Mouse (Mus musculus): ENCODE data around the gene Camk1d. TPM values are rescaled to one million over a fixed set of nuclear protein-coding genes. Genes with fewer than 3 reads are reported as not detected.

Gene Camk1d
- polyA plus RNA-seq, 1 experiment from 2014 or later = 7.4 TPM

DNA sequence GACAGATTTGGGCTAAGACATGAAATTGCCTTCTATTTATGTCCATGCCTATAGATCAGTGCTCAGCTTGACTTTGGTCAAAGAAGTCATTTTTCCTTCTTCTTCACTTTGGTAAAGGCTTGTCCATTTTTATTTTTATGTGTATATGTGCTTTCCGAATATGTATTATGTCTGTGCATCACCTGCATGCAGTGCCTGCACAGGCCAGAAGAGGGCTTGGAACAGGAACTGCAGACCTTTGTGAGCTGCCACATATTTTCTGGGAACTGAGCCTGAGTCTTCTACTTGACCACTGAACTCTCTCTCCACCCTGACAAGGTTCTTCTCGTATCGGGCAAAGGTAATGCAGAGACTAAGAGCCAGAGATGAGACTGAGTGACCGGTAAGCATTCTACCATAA lies 236.1 kb downstream of the Camk1d start:
- Histone ChIP-seq H3K4me3 (ENCODE audit: low read length) (no peak overlapping the region), H3K9ac (ENCODE audit: low read depth, low read length) (no peak overlapping the region)
- ATAC-seq = no peak

DNA sequence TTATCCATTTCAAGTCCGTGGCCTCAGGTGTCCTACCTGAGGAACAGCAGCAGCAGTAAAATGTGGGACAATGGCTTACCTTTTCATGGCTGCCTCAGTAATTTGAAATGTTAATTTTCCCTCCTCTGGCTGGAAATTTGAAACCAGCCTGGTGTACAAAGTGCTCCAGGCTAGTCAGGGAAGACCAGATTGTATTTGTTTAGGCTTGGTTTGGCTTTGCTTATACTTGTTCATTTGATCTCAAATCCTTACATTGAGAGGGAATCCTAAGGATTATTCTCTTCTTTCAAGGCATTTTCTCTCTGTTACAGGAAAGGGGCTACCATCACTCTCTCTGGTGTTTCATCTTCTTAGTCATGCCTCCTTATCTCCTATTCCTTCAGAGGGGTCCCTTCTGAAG lies 236.8 kb downstream of the Camk1d start:
- Histone ChIP-seq H3K4me2 (ENCODE audit: low read length) (no peak overlapping the region), H3K4me3 (ENCODE audit: low read length) (no peak overlapping the region), H3K36me3 (ENCODE audit: control insufficient read depth, insufficient read depth, low read length) (no peaks in the 10 kb centered on the region), H3K9me3 (ENCODE audit: control insufficient read depth, low read length) (no peaks in the 10 kb centered on the region), H3K9ac (ENCODE audit: low read depth, low read length) (no peak overlapping the region), H3K4me1 (ENCODE audit: control insufficient read depth, insufficient read depth, low read depth, low read length) (no peaks in the 10 kb centered on the region), H3K27ac (ENCODE audit: low read depth, low read length) (no peak overlapping the region), H3K27me3 (replicated peaks; ENCODE audit: control insufficient read depth, insufficient read depth, low read length) (no peaks in the 10 kb centered on the region)
- no peak for ATAC-seq
- 69% methylated on average over 1 of the region's 1 CpGs for WGBS

More for the DNA sequence above, 236.1 kb downstream of the Camk1d start:
- H3K27ac ChIP-seq (ENCODE audit: low read depth, low read length) = no peak overlapping the region
- no peaks in the 10 kb centered on the region for H3K36me3 ChIP-seq (ENCODE audit: control insufficient read depth, insufficient read depth, low read length)
- 94% methylated on average over 4 of the region's 4 CpGs for WGBS
- no peak overlapping the region for H3K4me2 ChIP-seq (ENCODE audit: low read length)
- no peaks in the 10 kb centered on the region for H3K27me3 ChIP-seq (replicated peaks; ENCODE audit: control insufficient read depth, insufficient read depth, low read length)
- no peaks in the 10 kb centered on the region for H3K4me1 ChIP-seq (ENCODE audit: control insufficient read depth, insufficient read depth, low read depth, low read length)
- H3K9me3 ChIP-seq (ENCODE audit: control insufficient read depth, low read length) = no peaks in the 10 kb centered on the region

DNA sequence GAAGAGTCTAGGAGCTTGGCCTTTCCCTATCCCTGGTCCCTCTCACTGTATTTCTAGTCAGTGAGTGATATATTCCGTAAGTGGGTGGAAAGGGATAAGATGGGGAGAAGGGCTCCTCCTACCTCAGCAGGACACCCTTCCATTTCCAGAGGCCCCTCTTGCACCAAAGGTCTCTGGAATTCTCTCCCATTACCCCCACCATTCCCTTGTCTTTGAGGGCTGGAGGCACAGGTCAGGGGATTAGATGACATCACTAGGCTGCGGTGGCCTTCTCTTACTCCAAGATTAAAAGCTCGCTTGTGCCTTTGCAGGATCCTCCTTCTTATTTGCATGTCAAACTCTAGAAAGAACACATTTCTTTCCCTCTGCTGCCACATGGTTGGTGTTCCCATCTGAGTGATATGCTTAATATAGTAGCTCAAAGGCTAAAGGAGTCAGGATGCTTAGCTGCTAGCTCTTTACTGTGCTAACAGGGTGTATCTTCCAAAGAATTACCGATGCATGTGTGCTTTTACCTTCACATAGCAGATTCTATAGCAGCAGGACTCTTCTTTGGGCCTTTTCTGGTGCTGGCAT lies 244.9 kb downstream of the Camk1d start:
- H3K27ac ChIP-seq (ENCODE audit: low read depth, low read length) = no peak overlapping the region
- no peak for ATAC-seq
- H3K9ac ChIP-seq (ENCODE audit: low read depth, low read length) = no peak overlapping the region
- H3K4me2 ChIP-seq (ENCODE audit: low read length) = no peak overlapping the region
- 70% methylated on average over 4 of the region's 4 CpGs for WGBS
- H3K36me3 ChIP-seq (ENCODE audit: control insufficient read depth, insufficient read depth, low read length) = no peaks in the 10 kb centered on the region
- H3K9me3 ChIP-seq (ENCODE audit: control insufficient read depth, low read length) = no peaks in the 10 kb centered on the region
- peaks cover 2% of the 10 kb centered on the region; the same call in 1 of the 2 replicates for H3K4me1 ChIP-seq (ENCODE audit: control insufficient read depth, insufficient read depth, low read depth, low read length)
- no peak overlapping the region for H3K4me3 ChIP-seq (ENCODE audit: low read length)
- no peaks in the 10 kb centered on the region for H3K27me3 ChIP-seq (replicated peaks; ENCODE audit: control insufficient read depth, insufficient read depth, low read length)

DNA sequence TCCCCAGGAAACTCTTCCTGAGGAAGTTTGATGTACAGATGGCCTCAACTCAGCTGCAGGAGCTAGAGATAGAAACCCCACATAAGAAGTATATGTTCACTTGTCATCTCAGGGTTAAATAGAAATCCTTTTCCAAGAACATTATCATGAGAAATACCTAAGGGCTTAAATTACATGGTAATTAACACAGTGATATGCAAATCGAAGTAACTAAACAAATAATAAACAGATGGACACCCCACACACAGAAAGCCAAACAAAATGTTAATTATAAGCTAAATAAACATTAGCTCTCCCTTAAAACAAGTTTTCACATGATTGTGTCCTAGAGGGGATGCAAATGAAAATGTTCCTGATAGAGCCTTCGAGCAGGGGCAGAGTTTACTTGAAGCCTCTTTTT lies 246.8 kb downstream of the Camk1d start:
- Histone ChIP-seq H3K27me3 (replicated peaks; ENCODE audit: control insufficient read depth, insufficient read depth, low read length) (no peaks in the 10 kb centered on the region), H3K9me3 (ENCODE audit: control insufficient read depth, low read length) (no peaks in the 10 kb centered on the region), H3K36me3 (ENCODE audit: control insufficient read depth, insufficient read depth, low read length) (no peaks in the 10 kb centered on the region), H3K27ac (ENCODE audit: low read depth, low read length) (no peak overlapping the region), H3K4me3 (ENCODE audit: low read length) (no peak overlapping the region), H3K4me1 (ENCODE audit: control insufficient read depth, insufficient read depth, low read depth, low read length) (peaks cover 2% of the 10 kb centered on the region; the same call in 1 of the 2 replicates), H3K9ac (ENCODE audit: low read depth, low read length) (no peak overlapping the region), H3K4me2 (ENCODE audit: low read length) (no peak overlapping the region)
- 62% methylated on average over 2 of the region's 2 CpGs for WGBS
- ATAC-seq = no peak

DNA sequence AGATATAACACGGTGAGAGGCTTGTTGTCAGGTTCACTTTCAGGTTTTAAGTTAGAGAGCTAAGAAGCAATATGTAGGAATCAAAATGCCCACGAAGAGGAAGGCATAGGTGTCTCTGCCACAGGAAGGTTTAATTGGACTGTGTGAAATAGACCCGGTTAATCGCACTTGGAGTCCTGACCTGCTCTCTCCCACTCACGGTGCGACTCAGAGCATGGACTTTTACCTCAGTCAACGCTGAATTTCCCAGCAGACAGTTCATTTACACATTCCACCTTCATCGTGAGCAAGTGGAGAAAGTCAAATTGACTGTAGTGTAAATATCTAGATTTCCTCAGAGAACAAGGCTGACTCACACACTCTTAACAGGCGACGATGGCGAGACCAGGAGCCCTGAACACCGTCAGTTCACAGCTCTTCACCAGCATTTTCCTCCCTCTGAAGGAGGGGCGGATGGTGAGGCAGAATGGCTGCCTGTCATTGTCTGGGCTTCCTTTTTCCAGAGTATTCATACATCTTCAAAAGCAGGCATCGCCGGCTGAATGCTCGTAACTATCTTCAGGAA lies 255.6 kb downstream of the Camk1d start:
- H3K4me1 ChIP-seq (ENCODE audit: control insufficient read depth, insufficient read depth, low read depth, low read length) = no peaks in the 10 kb centered on the region
- no peak overlapping the region for H3K27ac ChIP-seq (ENCODE audit: low read depth, low read length)
- H3K9ac ChIP-seq (ENCODE audit: low read depth, low read length) = no peak overlapping the region
- ATAC-seq = no peak
- WGBS = 75% methylated on average over 16 of the region's 16 CpGs
- H3K4me3 ChIP-seq (ENCODE audit: low read length) = no peak overlapping the region
- no peaks in the 10 kb centered on the region for H3K9me3 ChIP-seq (ENCODE audit: control insufficient read depth, low read length)
- no peak overlapping the region for H3K4me2 ChIP-seq (ENCODE audit: low read length)
- H3K27me3 ChIP-seq (replicated peaks; ENCODE audit: control insufficient read depth, insufficient read depth, low read length) = no peaks in the 10 kb centered on the region
- no peaks in the 10 kb centered on the region for H3K36me3 ChIP-seq (ENCODE audit: control insufficient read depth, insufficient read depth, low read length)

DNA sequence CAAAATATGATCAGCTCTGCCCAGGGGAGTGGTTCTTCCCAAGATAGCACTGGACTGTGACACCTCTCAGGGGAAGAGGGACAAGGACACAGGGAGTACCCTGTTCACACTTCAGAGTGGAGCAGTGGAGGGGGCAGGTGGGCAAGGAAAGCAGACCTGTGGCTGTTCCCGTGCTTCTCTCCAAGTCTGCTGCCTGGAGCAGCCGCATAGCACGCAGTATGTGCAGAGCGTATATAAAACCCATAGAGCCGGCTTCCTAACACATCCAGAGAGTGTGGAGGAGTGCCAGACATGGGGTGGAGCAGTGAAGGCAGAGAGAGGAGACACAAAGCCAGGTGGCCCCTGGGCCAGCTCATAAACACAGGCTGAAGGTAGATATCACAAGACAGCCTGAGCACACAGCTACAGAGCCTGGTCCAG lies 256.2 kb downstream of the Camk1d start:
- Histone ChIP-seq H3K9me3 (ENCODE audit: control insufficient read depth, low read length) (no peaks in the 10 kb centered on the region), H3K4me2 (ENCODE audit: low read length) (no peak overlapping the region), H3K36me3 (ENCODE audit: control insufficient read depth, insufficient read depth, low read length) (no peaks in the 10 kb centered on the region), H3K27me3 (replicated peaks; ENCODE audit: control insufficient read depth, insufficient read depth, low read length) (no peaks in the 10 kb centered on the region), H3K4me3 (ENCODE audit: low read length) (no peak overlapping the region), H3K4me1 (ENCODE audit: control insufficient read depth, insufficient read depth, low read depth, low read length) (no peaks in the 10 kb centered on the region), H3K27ac (ENCODE audit: low read depth, low read length) (no peak overlapping the region), H3K9ac (ENCODE audit: low read depth, low read length) (no peak overlapping the region)
- WGBS = 87% methylated on average over 5 of the region's 5 CpGs
- ATAC-seq = no peak

DNA sequence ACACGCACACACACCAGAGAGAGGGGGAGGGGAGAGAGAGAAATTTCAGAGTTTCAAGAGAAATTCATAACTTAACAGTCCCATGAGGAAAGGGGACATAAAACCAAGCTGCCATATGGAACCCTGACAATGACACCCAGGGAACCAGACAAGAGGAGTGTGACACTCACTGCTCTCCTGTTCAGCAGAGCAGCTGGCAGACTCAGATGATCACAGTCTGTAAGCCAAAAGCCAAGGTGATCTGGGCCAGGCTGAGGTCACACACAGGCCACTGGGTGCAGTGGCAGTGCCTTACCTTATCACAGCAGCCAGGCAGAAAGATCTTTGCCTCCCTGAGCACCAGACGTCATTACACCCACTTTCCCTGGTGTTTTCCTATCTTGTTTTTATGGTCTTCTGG lies 258.2 kb downstream of the Camk1d start:
- ATAC-seq = no peak
- Histone ChIP-seq H3K9ac (ENCODE audit: low read depth, low read length) (no peak overlapping the region), H3K4me2 (ENCODE audit: low read length) (no peak overlapping the region), H3K4me3 (ENCODE audit: low read length) (no peak overlapping the region), H3K27ac (ENCODE audit: low read depth, low read length) (no peak overlapping the region), H3K9me3 (ENCODE audit: control insufficient read depth, low read length) (no peaks in the 10 kb centered on the region), H3K27me3 (replicated peaks; ENCODE audit: control insufficient read depth, insufficient read depth, low read length) (no peaks in the 10 kb centered on the region), H3K36me3 (ENCODE audit: control insufficient read depth, insufficient read depth, low read length) (no peaks in the 10 kb centered on the region), H3K4me1 (ENCODE audit: control insufficient read depth, insufficient read depth, low read depth, low read length) (no peaks in the 10 kb centered on the region)
- WGBS = 67% methylated on average over 2 of the region's 2 CpGs

DNA sequence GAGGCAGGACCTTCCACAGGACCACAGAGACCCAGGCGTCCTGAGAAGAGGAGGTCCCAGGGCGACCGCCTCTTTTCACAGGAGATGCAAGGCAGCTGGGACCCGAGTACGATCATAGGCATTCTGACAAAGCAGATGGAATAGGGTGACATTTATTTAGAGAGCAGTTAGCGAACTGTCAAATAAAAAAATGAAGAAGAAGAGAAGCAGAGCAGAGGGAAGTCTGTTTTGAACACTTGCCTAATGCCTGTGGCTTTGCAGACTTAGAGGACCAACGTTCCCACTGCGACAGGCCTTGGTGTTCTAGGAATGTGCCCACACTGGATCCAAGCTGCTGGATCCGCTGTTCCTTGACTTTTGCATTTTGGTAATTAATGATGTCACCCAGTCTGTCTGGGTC lies 259.5 kb downstream of the Camk1d start:
- no peaks in the 10 kb centered on the region for H3K27me3 ChIP-seq (replicated peaks; ENCODE audit: control insufficient read depth, insufficient read depth, low read length)
- no peaks in the 10 kb centered on the region for H3K4me1 ChIP-seq (ENCODE audit: control insufficient read depth, insufficient read depth, low read depth, low read length)
- no peak overlapping the region for H3K4me2 ChIP-seq (ENCODE audit: low read length)
- H3K4me3 ChIP-seq (ENCODE audit: low read length) = no peak overlapping the region
- no peaks in the 10 kb centered on the region for H3K36me3 ChIP-seq (ENCODE audit: control insufficient read depth, insufficient read depth, low read length)
- ATAC-seq = no peak
- H3K27ac ChIP-seq (ENCODE audit: low read depth, low read length) = no peak overlapping the region
- WGBS = 77% methylated on average over 9 of the region's 9 CpGs
- H3K9ac ChIP-seq (ENCODE audit: low read depth, low read length) = no peak overlapping the region
- H3K9me3 ChIP-seq (ENCODE audit: control insufficient read depth, low read length) = no peaks in the 10 kb centered on the region

DNA sequence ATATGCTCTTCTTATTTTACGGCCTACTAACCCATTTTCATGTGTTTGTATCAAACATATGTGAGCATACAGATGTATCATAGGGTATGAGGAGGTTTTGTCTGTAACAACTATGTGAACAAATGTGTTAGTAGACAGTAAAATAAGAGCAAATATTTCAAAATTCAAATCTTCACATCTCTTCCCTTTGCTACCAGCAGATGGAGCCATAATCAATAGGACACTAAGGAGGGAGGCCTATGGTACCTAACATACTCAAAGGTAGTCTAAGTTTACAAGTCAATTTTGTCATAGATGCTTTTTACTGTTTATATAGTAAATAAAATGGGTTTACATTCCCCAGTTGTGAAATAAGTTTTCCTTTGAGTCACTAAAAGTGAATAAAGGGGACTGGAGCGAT lies 262.7 kb downstream of the Camk1d start:
- Histone ChIP-seq H3K4me1 (ENCODE audit: control insufficient read depth, insufficient read depth, low read depth, low read length) (no peaks in the 10 kb centered on the region), H3K4me3 (ENCODE audit: low read length) (no peak overlapping the region), H3K27me3 (replicated peaks; ENCODE audit: control insufficient read depth, insufficient read depth, low read length) (no peaks in the 10 kb centered on the region), H3K9ac (ENCODE audit: low read depth, low read length) (no peak overlapping the region), H3K36me3 (ENCODE audit: control insufficient read depth, insufficient read depth, low read length) (no peaks in the 10 kb centered on the region), H3K9me3 (ENCODE audit: control insufficient read depth, low read length) (no peaks in the 10 kb centered on the region), H3K4me2 (ENCODE audit: low read length) (no peak overlapping the region), H3K27ac (ENCODE audit: low read depth, low read length) (no peak overlapping the region)
- 96% methylated on average over 2 of the region's 2 CpGs for WGBS
- no peak for ATAC-seq

All from hindbrain, embryonic 16.5 days (tissue).